ENCODE assay signal across 13 mouse cellular contexts in the genomic region with DNA sequence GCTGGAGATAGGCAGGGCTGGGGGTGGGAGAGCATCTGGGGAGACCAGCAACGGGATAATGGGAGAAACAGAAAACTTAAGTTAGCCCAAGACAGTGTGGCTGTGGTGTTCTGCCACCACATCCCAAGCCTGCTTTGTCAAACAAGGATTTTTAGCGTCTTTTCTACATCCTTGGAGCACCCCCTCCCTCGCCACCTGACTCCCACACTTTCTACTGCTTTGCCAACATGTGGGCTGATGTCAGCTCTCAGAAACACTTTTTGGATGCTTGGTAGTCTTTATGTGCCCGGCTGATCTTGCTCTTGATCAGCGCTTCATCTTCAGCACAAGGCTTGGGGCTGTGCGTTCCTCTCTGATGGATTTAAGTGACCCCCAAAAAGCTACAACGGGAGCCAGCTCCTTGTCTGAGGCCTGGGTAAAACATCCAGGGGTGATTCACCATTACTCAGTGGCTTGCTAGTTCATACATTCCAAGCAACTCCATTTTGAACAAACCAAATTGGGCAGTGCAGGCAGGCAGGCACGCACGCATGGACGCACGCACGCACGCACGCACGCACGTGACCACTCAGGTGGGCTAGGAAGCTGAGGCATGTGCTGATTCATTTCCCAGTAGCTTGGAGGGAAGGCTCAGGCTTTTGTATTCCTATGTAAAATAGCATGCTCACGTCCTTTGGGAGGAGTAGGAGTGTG.
DNase-seq lines count a peak whose midpoint lies in the region; ATAC-seq and TF ChIP-seq lines count a peak whose summit lies in the region.
"Had no signal": no experiment of that assay in that cellular context is flagged by ENCODE, and none has a peak within 500 bp of the region (broad histone marks: within the 10 kb centered on the region; RNA-seq: fewer than 3 reads in every experiment).

No protein-coding gene starts in this region.

- no peak overlapping the region for H3K4me3 ChIP-seq in hindbrain, embryonic 12.5 days
- no peak overlapping the region for H3K4me3 ChIP-seq in neural tube, embryonic 14.5 days (ENCODE audit: low read depth, low read length)
- H3K4me3 ChIP-seq in cerebellum, adult 2 months (replicated peaks; ENCODE audit: insufficient read depth, low read depth, low read length), result no peak overlapping the region
- H3K4me3 ChIP-seq: embryonic facial prominence, embryonic 15.5 days; limb, embryonic 10.5 days had no signal

- no peak for TF ChIP-seq CTCF in cerebellum, adult 2 months (IDR thresholded peaks at IDR 0.05; ENCODE audit: borderline replicate concordance, insufficient read depth, low read depth, low read length)

- no peaks in the 10 kb centered on the region for H3K9me3 ChIP-seq in hindbrain, embryonic 12.5 days (replicated peaks)
- H3K9me3 ChIP-seq in neural tube, embryonic 14.5 days (ENCODE audit: control insufficient read depth, low read length), result no peaks in the 10 kb centered on the region
- H3K9me3 ChIP-seq: embryonic facial prominence, embryonic 15.5 days; limb, embryonic 10.5 days had no signal

- H3K9ac ChIP-seq in hindbrain, embryonic 12.5 days, result no peak overlapping the region
- H3K9ac ChIP-seq in neural tube, embryonic 14.5 days (replicated peaks; ENCODE audit: low read depth, low read length), result no peak overlapping the region
- H3K9ac ChIP-seq: embryonic facial prominence, embryonic 15.5 days had no signal

- peaks cover 28% of the 10 kb centered on the region for H3K4me1 ChIP-seq in hindbrain, embryonic 12.5 days
- H3K4me1 ChIP-seq in neural tube, embryonic 14.5 days (ENCODE audit: control insufficient read depth, insufficient read depth, low read length), result peaks cover 9% of the 10 kb centered on the region; the same call in 1 of the 2 replicates
- no peaks in the 10 kb centered on the region for H3K4me1 ChIP-seq in cerebellum, adult 2 months (ENCODE audit: control insufficient read depth, insufficient read depth, low read length)
- H3K4me1 ChIP-seq: embryonic facial prominence, embryonic 15.5 days had no signal

- no peak overlapping the region for H3K4me2 ChIP-seq in hindbrain, embryonic 12.5 days (replicated peaks)
- no peak overlapping the region for H3K4me2 ChIP-seq in neural tube, embryonic 14.5 days (ENCODE audit: low read depth, low read length)
- H3K4me2 ChIP-seq: embryonic facial prominence, embryonic 15.5 days had no signal

- WGBS in hindbrain, embryonic 12.5 days, result 80% methylated on average over 17 of the region's 17 CpGs
- WGBS in neural tube, embryonic 14.5 days, result 77% methylated on average over 17 of the region's 17 CpGs
- 81% methylated on average over 17 of the region's 17 CpGs for WGBS in cerebellum, adult 2 months

- DNase-seq in kidney, postnatal 4 days, result peak; percentile 20 to 42
- DNase-seq in kidney, adult 11 months, result no peak
- DNase-seq in brain, adult 2 months (ENCODE audit: low read depth, low spot score), result peak; percentile 82
- no peak for DNase-seq in thymus, postnatal 0 days (ENCODE audit: low spot score)
- no peak for DNase-seq in lung, postnatal 4 days
- DNase-seq in cerebellum, adult 2 months, result no peak
- DNase-seq: heart, adult 11 months; lung, postnatal 14 days had no signal

- no peaks in the 10 kb centered on the region for H3K36me3 ChIP-seq in hindbrain, embryonic 12.5 days
- H3K36me3 ChIP-seq in neural tube, embryonic 14.5 days (ENCODE audit: control insufficient read depth, insufficient read depth, low read length), result no peaks in the 10 kb centered on the region
- H3K36me3 ChIP-seq: embryonic facial prominence, embryonic 15.5 days; limb, embryonic 10.5 days had no signal

- no peak for ATAC-seq in hindbrain, embryonic 12.5 days (ENCODE audit: low FRiP score)
- no peak for ATAC-seq in neural tube, embryonic 14.5 days (ENCODE audit: low read depth)
- ATAC-seq: inflammation-experienced regulatory T-cells, adult 6 months had no signal

- no peak for TF ChIP-seq POLR2A in cerebellum, adult 2 months (IDR thresholded peaks at IDR 0.05; ENCODE audit: borderline replicate concordance, insufficient read depth, low read length)

- H3K27me3 ChIP-seq in hindbrain, embryonic 12.5 days, result peaks cover 3% of the 10 kb centered on the region; the same call in 1 of the 2 replicates
- no peaks in the 10 kb centered on the region for H3K27me3 ChIP-seq in neural tube, embryonic 14.5 days (ENCODE audit: control insufficient read depth, insufficient read depth, low read length)
- no peaks in the 10 kb centered on the region for H3K27me3 ChIP-seq in cerebellum, adult 2 months (ENCODE audit: control insufficient read depth, insufficient read depth, low read length)
- H3K27me3 ChIP-seq: embryonic facial prominence, embryonic 15.5 days had no signal

- peak overlapping the region; percentile 70 for H3K27ac ChIP-seq in hindbrain, embryonic 12.5 days
- H3K27ac ChIP-seq in neural tube, embryonic 14.5 days (ENCODE audit: low read depth, low read length), result peak overlapping the region; percentile 52
- H3K27ac ChIP-seq in cerebellum, adult 2 months (ENCODE audit: insufficient read depth, low read length), result no peak overlapping the region
- H3K27ac ChIP-seq: embryonic facial prominence, embryonic 15.5 days; limb, embryonic 10.5 days had no signal

Comparison
In these comparisons a context has a peak if more than half of its experiments do, and no peak if none do; other contexts are left out.
1. DNase-seq: peak in kidney, postnatal 4 days (2 of 2) and brain, adult 2 months (single experiment); none in kidney, adult 11 months (single experiment), thymus, postnatal 0 days (single experiment), lung, postnatal 4 days (0 of 2) and cerebellum, adult 2 months (0 of 2).